Mouse (Mus musculus) MN1 (cell line): ENCODE results near the gene Vmn2r44.
A peak's percentile ranks its signal among the peaks of the same experiment; 100 is the strongest.
"Not testable (repeated sequence)": the region's sequence is repeated elsewhere in the genome, so short reads cannot be mapped to it uniquely, and the experiment has no call there.

Source experiments
- DNase-seq: peaks from one replicate; pipeline ENCODE4 v3.0.0-alpha.2; 2016; ENCODE audit warnings: low spot score

Vmn2r44 gene

DNA sequence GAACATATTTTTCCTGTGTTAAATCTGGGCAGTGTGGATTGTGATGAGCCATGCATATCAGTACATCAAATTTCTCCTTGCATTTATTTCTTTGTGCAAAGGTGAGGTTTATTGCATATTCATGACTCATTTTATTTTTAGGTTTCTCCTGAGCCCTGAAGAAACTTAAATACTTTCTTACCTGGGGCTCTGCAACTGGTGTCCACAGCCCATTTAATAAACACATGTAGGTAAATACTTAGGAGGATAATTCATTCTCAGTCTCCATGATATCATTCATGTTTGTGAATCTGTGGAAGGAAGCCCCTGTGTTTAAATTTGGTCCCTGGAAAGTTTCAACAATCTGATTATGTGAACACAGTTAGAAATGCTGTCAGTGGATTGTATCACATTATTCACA, at the start of gene Vmn2r44:
Vmn2r44 (minus strand) TSS at position 101 of the 400 bp plus-strand sequence.
- not testable (repeated sequence) for DNase-seq

DNA sequence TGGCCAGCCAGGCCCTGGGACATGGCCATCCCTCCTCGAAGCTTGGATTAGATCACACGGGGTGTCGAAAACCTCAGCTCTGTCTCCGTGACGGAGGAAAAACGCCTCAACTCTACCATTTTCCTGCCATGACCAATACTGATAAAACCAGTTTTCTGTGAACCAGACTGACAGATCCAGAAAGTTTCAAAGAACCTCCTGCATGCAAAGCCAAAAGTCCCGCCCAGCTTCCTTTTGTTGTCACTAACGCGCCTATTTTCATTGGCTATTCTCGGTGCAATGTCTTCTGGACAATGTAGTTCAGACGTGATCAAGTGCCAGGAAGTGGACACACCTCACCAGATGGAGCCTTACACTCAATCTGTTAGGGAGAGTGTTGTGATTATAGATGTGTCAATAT, 25.3 kb downstream of the Vmn2r44 start:
- DNase-seq, result peak; percentile 24
